Mouse (Mus musculus) ES-E14 (cell line): ENCODE data around the gene Pla1a. TPM values are rescaled to one million over a fixed set of nuclear protein-coding genes. Genes with fewer than 3 reads are reported as not detected.
A peak's percentile ranks its signal among the peaks of the same experiment; 100 is the strongest.

Experiments
- DNase-seq: peaks from one replicate; pipeline ENCODE4 v3.0.0-alpha.2; 2013; ENCODE audit warnings: low read depth, low spot score
- H3K27ac ChIP-seq: 2 replicates; pipeline ENCODE4 v1.5.1; 2012; ENCODE audit warnings: low read depth, mild to moderate bottlenecking, low read length, moderate library complexity, mixed read lengths; ENCODE audit not compliant: poor library complexity, insufficient read depth, severe bottlenecking
- H3K36me3 ChIP-seq: 2 replicates; pipeline ENCODE4 v1.6.1; 2012; ENCODE audit warnings: mild to moderate bottlenecking, low read length, moderate library complexity, mixed read lengths; ENCODE audit not compliant: control insufficient read depth, poor library complexity, insufficient read depth, severe bottlenecking
- H3K4me1 ChIP-seq, 2 experiments: fragments of 150-350 bp in 1 of 2; sonication (generic) in 1 of 2; 2 replicates each; pipeline ENCODE4 v1.6.1; 2012; ENCODE audit warnings: low read length in 2 of 2, mild to moderate bottlenecking in 1 of 2, mixed read lengths in 1 of 2; ENCODE audit not compliant: control insufficient read depth in 2 of 2, insufficient read depth in 2 of 2, poor library complexity in 1 of 2
- H3K4me3 ChIP-seq, 2 experiments: fragments of 150-350 bp in 1 of 2; sonication (generic) in 1 of 2; 2 replicates each; pipeline ENCODE4 v1.5.1; 2012; ENCODE audit warnings: low read length in 2 of 2, low read depth in 1 of 2, mild to moderate bottlenecking in 1 of 2, mixed read lengths in 1 of 2; ENCODE audit not compliant: insufficient read depth in 1 of 2, poor library complexity in 1 of 2, severe bottlenecking in 1 of 2
- H3K9ac ChIP-seq: 2 replicates; pipeline ENCODE4 v1.6.1; 2012; ENCODE audit warnings: low read depth, mild to moderate bottlenecking, low read length, mixed read lengths; ENCODE audit not compliant: poor library complexity, insufficient read depth, severe bottlenecking
- H3K9me3 ChIP-seq: fragments of 150-350 bp; sonication (generic); 2 replicates; pipeline ENCODE4 v1.6.1; 2012; ENCODE audit warnings: low read depth, mild to moderate bottlenecking, low read length; ENCODE audit not compliant: control insufficient read depth, insufficient read depth
- CHD2 ChIP-seq: IDR thresholded peaks from 2 replicates; pipeline ENCODE4 v1.6.1; 2014; ENCODE audit warnings: mild to moderate bottlenecking, low read depth, low read length, inconsistent platforms
- HCFC1 ChIP-seq: IDR thresholded peaks from 2 replicates; pipeline ENCODE4 v1.6.1; 2012; ENCODE audit warnings: low read length, inconsistent platforms, borderline replicate concordance; ENCODE audit not compliant: insufficient read depth
- MAFK ChIP-seq: IDR thresholded peaks from 2 replicates; pipeline ENCODE4 v1.6.1; 2014; ENCODE audit warnings: mild to moderate bottlenecking, low read depth, low read length, inconsistent platforms; ENCODE audit not compliant: insufficient read depth
- ZC3H11A ChIP-seq: IDR thresholded peaks from 2 replicates; pipeline ENCODE4 v1.6.1; 2012; ENCODE audit warnings: low read depth, mild to moderate bottlenecking, inconsistent platforms, low read length, borderline replicate concordance
- ZNF384 ChIP-seq: IDR thresholded peaks from 2 replicates; pipeline ENCODE4 v1.6.1; 2012; ENCODE audit warnings: low read depth, low read length, inconsistent platforms
- in situ Hi-C, 2 experiments: fragments of 600-800 bp; cut with MboI; formaldehyde crosslinking; loops; one replicate each; pipeline ENCODE4 v1.15.1; 2025; ENCODE audit warnings: low sequenced_read_pairs in 2 of 2, inconsistent platforms in 1 of 2; ENCODE audit not compliant: unreplicated experiment in 2 of 2
- total RNA-seq: library from RNA; depleted of rRNA; stranded (reverse); fragments of 300-350 nt; gene quantifications from 2 replicates; pipeline ENCODE4 v1.2.3, GENCODE M21; 2012

The Pla1a gene
- total RNA-seq, 1 experiment: 4.9 TPM

GRCm38 (mm10) chr16:38461749-38462148 is 28.8 kb upstream of the Pla1a start:
- in situ Hi-C loops: no loop called here
- DNase-seq: no peak
- Histone ChIP-seq H3K4me1 (peaks cover 6 to 15% of the 10 kb centered on the region in 2 experiments), H3K27ac (no peak overlapping the region), H3K9me3 (no peaks in the 10 kb centered on the region), H3K36me3 (no peaks in the 10 kb centered on the region), H3K9ac (no peak overlapping the region), H3K4me3 (no peak overlapping the region)
- TF ChIP-seq CHD2 (no peak), ZC3H11A (no peak), HCFC1 (no peak), MAFK (no peak), ZNF384 (no peak)

- DNase-seq: no peak
- TF ChIP-seq CHD2: no peak
- TF ChIP-seq HCFC1: no peak
- no peak for TF ChIP-seq ZNF384
- no peak for TF ChIP-seq MAFK
- no peak for TF ChIP-seq ZC3H11A
- Histone ChIP-seq H3K36me3 (no peaks in the 10 kb centered on the region), H3K9me3 (no peaks in the 10 kb centered on the region), H3K4me3 (peak overlapping the region in 1 of 2 experiments; percentile 46; a peak in 3 of 4 replicates), H3K9ac (no peak overlapping the region), H3K4me1 (peaks cover 13 to 15% of the 10 kb centered on the region in 2 experiments), H3K27ac (no peak overlapping the region)
- in situ Hi-C loops: no loop called here
Measured at GRCm38 (mm10) chr16:38459990-38460389, 27.0 kb upstream of the Pla1a start.

GRCm38 (mm10) chr16:38458600-38459280 is 25.8 kb upstream of the Pla1a start:
- no peak for DNase-seq
- TF ChIP-seq HCFC1: no peak
- no peak for TF ChIP-seq MAFK
- TF ChIP-seq ZNF384: no peak
- TF ChIP-seq CHD2: no peak
- no peak for TF ChIP-seq ZC3H11A
- Histone ChIP-seq H3K36me3 (no peaks in the 10 kb centered on the region), H3K4me3 (peak overlapping the region; percentile 15 to 46; a peak in 3 of 4 replicates), H3K4me1 (peaks cover 15 to 16% of the 10 kb centered on the region in 2 experiments), H3K9ac (no peak overlapping the region), H3K9me3 (no peaks in the 10 kb centered on the region), H3K27ac (peak overlapping the region; percentile 41; the same call in 1 of the 2 replicates)
- in situ Hi-C loops: no loop called here

- DNase-seq: no peak
- H3K4me3 ChIP-seq: no peak overlapping the region
- H3K27ac ChIP-seq: peak overlapping the region; percentile 60; the same call in 1 of the 2 replicates
- in situ Hi-C loops: no loop called here
- TF ChIP-seq HCFC1: no peak
- H3K9ac ChIP-seq: no peak overlapping the region
- no peaks in the 10 kb centered on the region for H3K9me3 ChIP-seq
- peaks cover 15 to 19% of the 10 kb centered on the region in 2 experiments for H3K4me1 ChIP-seq
- H3K36me3 ChIP-seq: no peaks in the 10 kb centered on the region
Measured at GRCm38 (mm10) chr16:38456812-38457567, 24.0 kb upstream of the Pla1a start.
